Mouse (Mus musculus) forebrain, embryonic 10.5 days (tissue): Measurements from ENCODE around the gene Fam234a. TPM values are rescaled to one million over a fixed set of nuclear protein-coding genes. Genes with fewer than 3 reads are reported as not detected.

Source experiments
- DNase-seq: peaks from one replicate; pipeline ENCODE4 v3.0.0-alpha.2; 2017; ENCODE audit warnings: low spot score; ENCODE audit errors: extremely low spot score
- H3K27ac ChIP-seq: fragments of 300-500 bp; sonication (generic); 2 replicates; pipeline ENCODE4 v1.5.1; 2016; ENCODE audit warnings: mild to moderate bottlenecking
- H3K27me3 ChIP-seq: fragments of 300-500 bp; sonication (generic); 2 replicates; pipeline ENCODE4 v1.6.1; 2016; ENCODE audit warnings: mild to moderate bottlenecking; ENCODE audit not compliant: poor library complexity, severe bottlenecking
- H3K36me3 ChIP-seq: fragments of 300-500 bp; sonication (generic); replicated peaks from 2 replicates; pipeline ENCODE4 v1.6.1; 2016; ENCODE audit warnings: mild to moderate bottlenecking, moderate library complexity
- H3K4me1 ChIP-seq: fragments of 300-500 bp; sonication (generic); 2 replicates; pipeline ENCODE4 v1.6.1; 2016
- H3K4me3 ChIP-seq: fragments of 300-500 bp; sonication (generic); 2 replicates; pipeline ENCODE4 v1.5.1; 2016; ENCODE audit warnings: mild to moderate bottlenecking, moderate library complexity
- H3K9me3 ChIP-seq: fragments of 300-500 bp; sonication (generic); 2 replicates; pipeline ENCODE4 v1.6.1; 2016; ENCODE audit warnings: mild to moderate bottlenecking, moderate library complexity
- WGBS: fragments of 180-500 bp; shearing (Covaris S2); methylation state at CpG from one replicate; pipeline ENCODE4 v1.1.7; 2016; 5-methylcytosine and 5-hydroxymethylcytosine counted together
- polyA plus RNA-seq: library from polyadenylated mRNA; unstranded; fragments of >200 nt; fragmentation: Nextera tagmentation; extraction: Ambion mirVana; gene quantifications from 2 replicates; pipeline ENCODE4 v1.2.1, GENCODE M21; 2016

The Fam234a gene
- polyA plus RNA-seq, 1 experiment from 2014 or later: 24.4 TPM

DNA sequence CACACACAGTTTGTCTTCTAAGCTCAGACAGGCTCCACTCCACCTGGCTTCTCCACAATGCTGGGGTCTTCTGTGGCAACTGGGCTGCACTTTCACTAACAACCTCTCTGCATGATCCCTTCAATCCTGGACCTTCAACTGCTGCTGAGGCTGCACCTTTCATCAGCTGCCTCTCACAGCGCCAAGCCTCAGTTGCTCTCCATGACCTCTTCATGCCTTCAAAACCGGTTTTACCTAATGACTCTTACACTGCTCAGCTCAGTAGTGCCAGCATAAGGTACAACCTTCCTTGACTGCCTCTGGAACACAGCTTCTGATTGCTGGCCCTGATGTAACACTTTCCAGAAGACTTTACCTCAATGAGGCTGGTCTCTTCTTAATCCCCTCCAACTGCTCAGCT is 22.5 kb downstream of the Fam234a start:
- H3K36me3 ChIP-seq: peaks cover 4% of the 10 kb centered on the region
- no peaks in the 10 kb centered on the region for H3K4me1 ChIP-seq
- no peaks in the 10 kb centered on the region for H3K27me3 ChIP-seq
- 73% methylated on average over 2 of the region's 2 CpGs for WGBS
- no peak for DNase-seq
- no peak overlapping the region for H3K4me3 ChIP-seq
- no peak overlapping the region for H3K27ac ChIP-seq
- no peaks in the 10 kb centered on the region for H3K9me3 ChIP-seq

DNA sequence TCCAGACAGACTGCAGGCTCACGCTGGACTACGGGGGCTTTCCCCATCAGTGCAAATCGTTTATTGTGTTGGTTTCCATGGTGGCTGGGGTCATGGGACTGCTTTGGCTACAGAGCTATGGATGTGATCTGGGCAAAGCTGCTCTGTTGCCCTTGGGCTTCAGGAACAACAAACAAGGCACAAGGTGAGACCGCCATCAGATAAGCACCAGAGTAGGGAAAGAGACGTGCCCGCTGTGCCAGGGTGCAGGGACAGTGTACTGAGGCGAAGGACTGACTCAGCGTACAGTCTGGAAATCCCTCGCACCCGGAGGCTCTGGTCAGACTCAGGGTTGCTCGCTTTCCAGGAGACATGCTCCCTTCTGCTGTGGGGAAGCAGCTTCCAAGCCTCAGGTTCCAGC is 31.4 kb downstream of the Fam234a start:
- 89% methylated on average over 11 of the region's 11 CpGs for WGBS
- no peaks in the 10 kb centered on the region for H3K4me1 ChIP-seq
- no peak overlapping the region for H3K4me3 ChIP-seq
- no peak overlapping the region for H3K27ac ChIP-seq
- H3K9me3 ChIP-seq: no peaks in the 10 kb centered on the region
- H3K27me3 ChIP-seq: no peaks in the 10 kb centered on the region
- peaks cover 6% of the 10 kb centered on the region for H3K36me3 ChIP-seq
- DNase-seq: no peak

DNA sequence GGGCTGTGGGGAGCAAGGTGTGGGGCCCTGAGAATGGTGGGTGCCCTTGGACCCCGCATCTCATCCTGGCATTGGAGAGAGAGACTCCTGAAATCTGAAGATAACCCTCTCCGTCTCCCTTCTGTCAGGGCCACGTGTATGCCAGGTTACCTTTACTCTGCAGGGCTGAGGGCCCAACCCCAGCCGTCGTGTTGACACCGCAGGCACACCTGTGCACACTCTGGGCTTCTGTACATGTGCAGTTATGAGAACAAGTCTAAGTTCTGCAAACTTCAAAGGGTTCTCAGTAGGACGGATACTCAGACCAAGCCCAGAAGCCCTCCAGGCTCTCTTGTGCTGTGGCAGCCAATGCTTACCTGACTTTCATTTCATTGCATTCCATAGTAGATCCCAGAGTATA is 31.8 kb downstream of the Fam234a start:
- H3K9me3 ChIP-seq: no peaks in the 10 kb centered on the region
- no peaks in the 10 kb centered on the region for H3K4me1 ChIP-seq
- H3K27me3 ChIP-seq: no peaks in the 10 kb centered on the region; the same call in 1 of the 2 replicates
- no peak overlapping the region for H3K27ac ChIP-seq
- peaks cover 6% of the 10 kb centered on the region; the same call in 1 of the 2 replicates for H3K36me3 ChIP-seq
- WGBS: 88% methylated on average over 7 of the region's 7 CpGs
- H3K4me3 ChIP-seq: no peak overlapping the region
- DNase-seq: no peak

DNA sequence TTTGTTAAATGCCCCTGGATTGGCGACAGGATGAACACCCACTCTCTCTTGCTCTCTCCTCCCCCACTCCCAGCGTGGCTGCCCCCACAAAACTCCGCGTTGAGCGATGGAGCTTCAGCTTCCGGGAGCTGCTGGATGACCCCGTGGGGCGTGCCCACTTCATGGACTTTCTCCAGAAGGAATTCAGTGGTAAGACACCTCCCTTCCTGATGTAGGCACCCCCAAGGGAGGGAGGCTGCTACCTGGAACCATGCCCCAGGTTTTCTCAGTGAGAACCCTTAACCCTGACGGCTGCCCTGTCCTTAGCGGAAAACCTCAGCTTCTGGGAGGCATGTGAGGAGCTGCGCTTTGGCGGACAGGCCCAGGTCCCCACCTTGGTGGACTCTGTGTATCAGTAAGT is 36.4 kb downstream of the Fam234a start, which contains the start of gene Arhgdig:
TSS of gene Arhgdig (minus strand) at position 101 of the 400 bp plus-strand sequence.
- WGBS: 93% methylated on average over 12 of the region's 12 CpGs
- H3K4me3 ChIP-seq: no peak within 1 kb of the TSS
- no peaks in the 10 kb centered on the region for H3K9me3 ChIP-seq

DNA sequence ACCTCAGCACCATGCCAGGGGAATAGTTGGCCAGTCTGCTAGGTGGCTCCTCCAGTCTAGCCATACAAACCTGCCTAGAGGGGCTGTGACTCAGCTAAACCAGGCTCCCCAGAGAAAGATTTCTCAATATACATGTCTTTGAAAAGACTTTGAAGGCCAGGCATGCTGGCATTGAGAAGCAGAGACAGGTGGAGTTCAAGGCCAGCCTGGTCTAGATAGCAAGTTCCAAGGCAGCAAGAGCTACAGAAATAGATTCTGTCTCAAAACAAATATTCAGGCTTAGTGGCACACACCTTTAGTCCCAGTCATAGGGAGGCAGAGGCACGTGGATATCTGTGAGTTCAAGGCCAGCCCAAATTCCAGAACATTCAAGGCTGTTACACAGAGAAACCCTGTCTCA is 37.6 kb downstream of the Fam234a start:
- WGBS: 60% methylated on average over 1 of the region's 1 CpGs

More for the DNA sequence above, 36.4 kb downstream of the Fam234a start, which contains the start of gene Arhgdig:
- H3K4me1 ChIP-seq: peaks cover 26% of the 10 kb centered on the region
- peaks cover 37% of the 10 kb centered on the region for H3K27me3 ChIP-seq
- no peak within 1 kb of the TSS for H3K27ac ChIP-seq
- no peak for DNase-seq
- H3K36me3 ChIP-seq: no peaks in the 10 kb centered on the region

DNA sequence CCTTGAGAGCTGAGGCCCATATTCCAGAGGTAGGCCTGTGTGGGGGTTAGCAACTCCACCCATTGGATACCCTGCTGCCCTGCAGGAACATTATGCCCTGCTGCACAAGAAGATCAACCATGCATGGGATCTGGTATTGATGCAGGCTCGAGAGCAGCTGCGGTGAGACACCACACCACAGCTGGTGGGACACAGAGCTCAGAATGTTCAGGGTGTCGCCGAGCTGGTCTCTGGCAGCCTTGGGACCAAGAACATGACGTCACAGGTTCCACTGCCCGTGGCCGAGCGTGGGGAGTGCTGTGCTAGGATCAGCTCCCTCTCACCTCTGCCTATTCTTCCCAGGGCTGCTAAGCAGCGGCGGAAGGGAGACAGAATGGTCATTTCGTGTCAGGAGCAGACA is 39.3 kb downstream of the Fam234a start:
- Histone ChIP-seq H3K9me3 (no peaks in the 10 kb centered on the region), H3K36me3 (no peaks in the 10 kb centered on the region), H3K27me3 (peaks cover 67% of the 10 kb centered on the region), H3K27ac (no peak overlapping the region), H3K4me3 (no peak overlapping the region), H3K4me1 (peaks cover 50% of the 10 kb centered on the region)
- DNase-seq: no peak
- WGBS: 27% methylated on average over 11 of the region's 11 CpGs

More for the DNA sequence above, 37.6 kb downstream of the Fam234a start:
- no peak overlapping the region for H3K27ac ChIP-seq
- peaks cover 39% of the 10 kb centered on the region for H3K4me1 ChIP-seq
- DNase-seq: no peak
- peaks cover 50% of the 10 kb centered on the region for H3K27me3 ChIP-seq
- H3K36me3 ChIP-seq: no peaks in the 10 kb centered on the region
- no peak overlapping the region for H3K4me3 ChIP-seq
- no peaks in the 10 kb centered on the region for H3K9me3 ChIP-seq

DNA sequence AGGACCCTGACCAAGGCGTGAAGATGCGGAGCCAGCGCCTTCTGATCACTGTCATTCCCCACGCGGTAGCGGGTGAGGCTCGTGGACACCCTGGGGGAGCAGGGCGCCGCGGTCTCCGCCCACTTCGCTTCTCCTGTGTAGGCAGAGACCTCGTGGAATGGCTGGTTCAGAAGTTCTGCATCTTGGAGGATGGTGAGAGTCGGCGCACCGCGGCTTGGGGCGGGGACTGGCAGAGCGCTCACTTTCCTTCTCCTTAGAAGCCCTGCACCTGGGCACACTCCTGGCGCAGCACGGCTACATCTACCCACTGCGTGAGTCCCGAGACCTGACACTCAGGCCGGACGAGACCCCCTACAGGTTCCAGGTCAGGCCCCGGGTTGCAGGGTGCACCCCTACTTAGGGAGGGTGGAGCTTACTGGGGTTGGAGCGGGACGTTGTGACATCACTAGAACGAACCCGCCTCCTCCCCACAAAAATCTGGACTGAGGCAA is 40.7 kb downstream of the Fam234a start:
- DNase-seq: no peak
- Histone ChIP-seq H3K4me3 (peak overlapping the region; percentile 52), H3K9me3 (no peaks in the 10 kb centered on the region), H3K27ac (no peak overlapping the region), H3K27me3 (peaks cover 80% of the 10 kb centered on the region), H3K4me1 (peaks cover 50% of the 10 kb centered on the region), H3K36me3 (no peaks in the 10 kb centered on the region)
- WGBS: 1% methylated on average over 30 of the region's 30 CpGs

DNA sequence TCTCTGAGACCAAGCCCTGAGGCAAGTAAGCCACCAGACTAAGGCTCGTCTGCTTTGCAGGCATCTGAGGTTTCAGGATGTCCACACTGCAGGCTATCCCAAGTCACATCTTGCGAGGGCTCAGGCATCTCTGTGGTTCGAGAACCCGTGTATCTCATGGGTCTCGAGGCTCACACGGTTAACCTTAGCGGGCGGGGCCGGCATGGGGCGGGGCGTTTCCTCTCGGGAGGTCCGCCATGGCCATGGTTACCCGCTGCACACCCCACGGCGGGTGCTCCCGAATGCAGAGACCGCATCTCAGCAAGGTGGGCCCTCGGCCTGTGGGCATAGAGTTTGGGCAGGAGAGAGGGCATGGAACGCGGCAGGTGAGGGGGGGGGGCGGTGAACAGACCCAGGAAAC is 41.3 kb downstream of the Fam234a start, which contains the start of gene Rgs11:
TSS of gene Rgs11 (plus strand) at position 215 of the 400 bp plus-strand sequence.
- peak; percentile 22 for DNase-seq
- H3K27me3 ChIP-seq: peaks cover 80% of the 10 kb centered on the region
- 0 out of 2 replicates have a peak within 1 kb of the TSS, but pooled peaks have one; percentile 12 for H3K27ac ChIP-seq
- peaks cover 5% of the 10 kb centered on the region for H3K36me3 ChIP-seq
- WGBS: 2% methylated on average over 22 of the region's 22 CpGs
- peak within 1 kb of the TSS; percentile 52 for H3K4me3 ChIP-seq
- no peaks in the 10 kb centered on the region for H3K9me3 ChIP-seq
- H3K4me1 ChIP-seq: peaks cover 50% of the 10 kb centered on the region

DNA sequence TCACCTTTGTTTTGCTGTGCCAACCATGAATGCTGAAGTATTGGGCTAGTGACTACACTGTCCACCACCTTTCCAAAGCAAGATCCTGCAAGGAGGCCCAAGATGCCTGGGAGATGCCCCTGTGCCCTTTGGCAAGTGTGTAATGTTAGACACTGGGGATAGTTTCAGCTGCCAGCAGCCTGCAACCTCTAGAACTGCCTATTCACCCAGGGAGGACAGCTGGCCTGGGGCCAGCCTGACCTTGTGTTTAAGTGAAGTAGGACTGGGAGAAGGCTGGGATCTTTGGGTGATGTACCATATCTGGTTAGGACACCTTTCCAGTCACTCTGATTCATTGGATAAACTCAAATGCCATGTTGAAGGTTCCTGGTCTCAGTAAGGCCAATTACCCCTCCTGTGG is 42.0 kb downstream of the Fam234a start:
- Histone ChIP-seq H3K27me3 (peaks cover 80% of the 10 kb centered on the region), H3K4me3 (no peak overlapping the region), H3K27ac (no peak overlapping the region), H3K9me3 (no peaks in the 10 kb centered on the region), H3K4me1 (peaks cover 50% of the 10 kb centered on the region), H3K36me3 (peaks cover 12% of the 10 kb centered on the region)
- DNase-seq: no peak

DNA sequence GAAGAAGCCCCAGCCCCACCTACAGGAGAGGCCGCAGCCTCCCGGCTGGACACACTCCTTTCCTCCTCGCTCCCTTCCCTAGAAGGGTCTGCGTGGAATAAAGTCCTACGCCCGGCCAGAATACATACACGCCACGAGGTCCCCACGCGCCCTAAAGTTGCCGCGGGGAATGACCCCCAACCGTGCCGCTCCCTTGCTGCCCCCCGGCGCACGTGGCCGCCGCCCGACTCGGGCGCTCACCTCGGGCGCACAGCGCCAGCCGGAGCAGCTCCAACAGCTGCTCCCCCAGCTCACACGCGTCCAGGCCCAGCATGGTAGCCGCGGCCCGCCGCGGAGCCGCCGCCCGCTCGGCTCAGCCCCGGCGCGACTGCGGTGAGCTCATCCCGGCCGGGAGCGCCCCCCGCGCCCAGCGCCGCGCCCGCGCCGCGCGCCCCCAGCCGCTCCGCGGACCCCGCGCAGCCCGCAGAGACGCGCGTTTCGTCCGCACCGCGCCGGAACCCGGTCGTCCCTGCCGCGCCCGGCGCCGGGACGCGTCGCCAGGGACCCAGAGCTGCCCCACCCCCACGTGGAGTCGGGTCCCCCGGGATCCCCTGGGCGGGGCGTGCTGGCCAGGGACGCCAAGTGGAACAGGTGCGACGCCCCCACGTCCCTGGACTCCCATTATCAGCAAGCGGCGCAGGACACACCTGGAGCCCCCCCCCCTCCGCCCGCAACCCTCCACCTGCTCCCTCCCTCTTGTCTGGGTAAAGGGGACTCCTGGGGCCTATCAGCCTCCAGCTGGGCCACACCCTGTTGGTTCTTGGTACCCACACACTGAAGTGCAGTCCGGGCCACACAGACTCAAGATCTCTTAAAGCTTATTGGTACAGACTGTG is 43.0 kb downstream of the Fam234a start:
- no peaks in the 10 kb centered on the region for H3K9me3 ChIP-seq
- H3K4me1 ChIP-seq: peaks cover 50% of the 10 kb centered on the region
- H3K27me3 ChIP-seq: peaks cover 76% of the 10 kb centered on the region
- WGBS: under 1% methylated on average over 92 of the region's 92 CpGs
- H3K27ac ChIP-seq: peak overlapping the region; percentile 79
- peaks cover 21% of the 10 kb centered on the region for H3K36me3 ChIP-seq
- peak overlapping the region; percentile 68 for H3K4me3 ChIP-seq
- peak; percentile 35 for DNase-seq

DNA sequence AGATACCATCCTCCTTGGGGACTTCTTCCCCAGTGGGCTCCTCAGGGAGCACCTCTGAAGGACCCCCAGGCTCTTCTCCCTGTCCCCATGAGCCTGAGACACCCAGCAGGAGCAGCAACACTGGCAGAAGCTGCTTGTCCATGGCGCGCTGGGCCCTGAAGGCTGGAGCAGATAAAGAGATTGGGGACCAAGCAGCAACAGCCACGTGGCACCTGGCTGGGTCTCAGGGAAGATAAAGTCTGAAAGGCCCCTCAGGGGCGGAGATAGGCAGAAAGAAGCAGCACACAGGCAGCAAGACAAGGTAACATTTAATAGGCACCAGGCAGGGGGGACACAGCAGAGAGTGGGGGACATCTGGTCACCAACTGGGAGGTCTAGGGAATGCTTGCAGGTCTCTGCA is 45.1 kb downstream of the Fam234a start, which contains the start of gene Pdia2:
TSS of gene Pdia2 (minus strand) at position 196 of the 400 bp plus-strand sequence.
- WGBS: 84% methylated on average over 4 of the region's 4 CpGs
- H3K27ac ChIP-seq: no peak within 1 kb of the TSS
- no peak for DNase-seq
- peaks cover 54% of the 10 kb centered on the region for H3K27me3 ChIP-seq
- H3K36me3 ChIP-seq: peaks cover 43% of the 10 kb centered on the region
- H3K9me3 ChIP-seq: no peaks in the 10 kb centered on the region
- H3K4me3 ChIP-seq: no peak within 1 kb of the TSS
- H3K4me1 ChIP-seq: peaks cover 36% of the 10 kb centered on the region

DNA sequence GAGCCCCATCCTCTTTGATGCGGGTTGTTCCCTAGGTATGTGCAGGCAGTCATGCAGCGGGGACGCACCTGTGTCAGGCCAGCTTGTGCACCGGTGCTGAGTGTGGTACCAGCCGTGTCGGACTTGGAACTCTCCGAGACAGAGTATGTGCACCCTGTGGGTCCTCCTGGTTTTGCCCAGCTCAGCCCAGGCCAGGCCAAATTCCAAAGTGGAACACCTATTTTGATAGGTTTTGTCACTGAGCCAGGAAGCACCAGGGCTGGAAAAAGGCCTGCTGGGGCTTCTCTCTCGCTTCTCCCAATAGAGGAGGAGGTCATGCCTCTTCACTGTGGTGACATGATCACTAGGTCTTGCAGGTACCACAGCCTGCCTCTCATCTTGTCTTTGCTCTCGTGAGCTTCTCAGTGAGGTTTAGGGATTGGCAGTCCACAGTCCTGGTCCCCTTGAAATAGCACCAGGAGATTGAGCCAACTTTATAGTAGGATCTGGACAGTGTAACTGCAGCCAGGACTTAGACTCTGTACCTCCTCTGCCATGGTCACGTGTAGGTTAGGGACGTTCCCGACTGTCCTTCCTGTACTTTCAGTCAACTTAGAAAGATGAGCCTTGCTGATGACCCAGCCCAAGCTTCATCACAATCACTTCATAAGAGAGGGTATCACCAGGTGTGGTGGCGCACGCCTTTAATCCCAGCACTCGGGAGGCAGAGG is 51.4 kb downstream of the Fam234a start:
- Histone ChIP-seq H3K4me1 (no peaks in the 10 kb centered on the region), H3K27ac (no peak overlapping the region), H3K9me3 (no peaks in the 10 kb centered on the region), H3K27me3 (no peaks in the 10 kb centered on the region), H3K4me3 (no peak overlapping the region), H3K36me3 (peaks cover 100% of the 10 kb centered on the region)
- no peak for DNase-seq
- 95% methylated on average over 15 of the region's 15 CpGs for WGBS
